ENCODE assay signal across 18 mouse cellular contexts in genomic region chr4:135160168-135160567, GRCm38 (mm10). TPM values are rescaled to one million over a fixed set of nuclear protein-coding genes. Genes with fewer than 3 reads are reported as not detected.
"Had no signal": no experiment of that assay in that cellular context is flagged by ENCODE, and none has a peak within 500 bp of the region (broad histone marks: within the 10 kb centered on the region; RNA-seq: fewer than 3 reads in every experiment).

No protein-coding gene starts in this region.

- H3K9me3 ChIP-seq: kidney, embryonic 15.5 days; liver, embryonic 15.5 days; megakaryocyte, embryonic 14.5 days had no signal

- H3K4me3 ChIP-seq: kidney, embryonic 15.5 days; liver, embryonic 15.5 days had no signal

- H3K36me3 ChIP-seq: kidney, embryonic 15.5 days; liver, embryonic 15.5 days had no signal

- ATAC-seq: lung, postnatal 0 days; midbrain, embryonic 16.5 days had no signal

- H3K9ac ChIP-seq: kidney, embryonic 15.5 days; liver, embryonic 15.5 days had no signal

- H3K4me2 ChIP-seq: kidney, embryonic 15.5 days; liver, embryonic 11.5 days; liver, embryonic 15.5 days; midbrain, embryonic 11.5 days had no signal

- DNase-seq: kidney, adult 2 months; kidney, postnatal 14 days; left cerebral cortex, postnatal 4 days; lung, adult 2 months; lung, postnatal 36 days; right cerebral cortex, postnatal 4 days; thymus, postnatal 25 days had no signal

- H3K27ac ChIP-seq: kidney, embryonic 15.5 days; liver, embryonic 15.5 days; stomach, postnatal 0 days had no signal

- H3K27me3 ChIP-seq: megakaryocyte, embryonic 14.5 days had no signal

RNA-seq across cellular contexts. Expression of gene Runx3, which starts 39.7 kb away (rescaled TPM):
- total RNA-seq: layer of hippocampus, postnatal 14 days; left cerebral cortex, postnatal 10 days had no signal
- polyA plus RNA-seq: midbrain, embryonic 11.5 days; midbrain, embryonic 16.5 days; neural tube, embryonic 14.5 days had no signal
